Mouse (Mus musculus) c-Kit-positive CD71-positive TER-119-positive erythroid progenitor cells, embryonic 14.5 days (primary cell): ENCODE measurements around the gene Rpp25l.
"Not testable (repeated sequence)": the region's sequence is repeated elsewhere in the genome, so short reads cannot be mapped to it uniquely, and the experiment has no call there.

ENCODE experiments used
- DNase-seq: peaks from one replicate; pipeline ENCODE4 v3.0.0-alpha.2; 2013; ENCODE audit warnings: low spot score

Gene Rpp25l

DNA sequence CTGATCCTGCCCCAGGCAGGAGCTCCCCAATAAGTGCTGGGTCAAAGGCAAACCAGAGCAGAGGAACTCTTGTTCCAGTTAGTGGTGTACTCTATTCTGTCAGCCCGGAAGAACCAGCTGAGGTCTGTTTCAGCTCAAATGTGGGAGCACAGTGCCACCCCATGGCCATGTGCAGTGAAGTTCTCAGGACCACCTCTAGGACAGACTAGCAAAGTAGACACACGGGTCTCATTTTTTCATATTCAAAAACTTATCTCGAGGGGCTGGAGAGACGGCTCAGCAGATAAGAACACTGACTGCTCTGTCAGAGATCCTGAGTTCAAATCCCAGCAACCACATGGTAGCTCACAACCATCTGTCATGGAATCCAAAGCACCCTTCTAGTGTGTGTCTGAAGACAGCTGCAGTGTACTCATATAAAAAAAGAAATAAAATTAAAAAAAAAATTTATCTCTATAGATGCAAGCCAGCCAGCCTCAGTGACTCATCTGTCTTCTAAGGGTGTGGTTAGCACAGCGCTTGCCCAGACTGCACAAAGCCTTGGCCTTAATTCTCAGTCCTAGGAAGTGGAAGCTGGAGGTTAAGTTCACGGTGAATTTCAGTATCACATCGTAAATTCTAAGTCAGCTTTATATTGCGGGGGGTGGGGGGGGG lies 24.4 kb upstream of the Rpp25l start:
- DNase-seq: peak; percentile 54

DNA sequence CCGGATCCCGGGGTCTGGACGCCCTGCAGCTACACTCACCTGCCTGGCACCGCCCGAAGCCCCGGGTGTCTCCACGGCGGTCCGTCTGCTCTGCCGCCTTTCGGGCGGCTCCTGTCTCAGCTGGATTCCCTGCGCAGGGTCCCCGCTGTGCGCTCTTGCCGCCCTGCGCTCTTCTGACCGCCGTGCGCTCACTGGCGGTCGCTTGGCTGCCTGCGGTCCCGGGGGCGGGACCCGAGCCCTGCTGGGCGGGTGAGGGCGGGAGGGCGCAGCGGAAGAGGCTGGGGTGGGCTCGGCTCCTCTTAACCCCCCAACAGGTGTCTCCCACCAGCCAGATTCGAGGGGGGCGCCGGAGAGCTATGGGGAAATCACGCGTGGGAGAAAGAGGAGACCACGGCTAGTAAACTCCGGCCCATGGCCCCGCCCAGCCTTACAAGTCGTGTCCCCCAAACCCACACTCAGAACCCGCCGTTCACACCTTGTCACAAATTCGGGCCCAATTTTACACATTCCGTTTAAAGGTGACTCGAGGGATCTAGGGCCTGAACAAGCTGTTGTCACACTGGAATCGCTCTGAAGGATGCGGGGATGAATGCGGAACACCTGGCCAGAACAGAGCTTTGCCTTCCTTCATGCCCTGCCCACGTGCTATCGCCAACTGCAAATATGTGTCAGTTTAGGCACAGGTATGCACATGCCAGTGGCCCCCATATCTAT lies 17.9 kb upstream of the Rpp25l start, which contains the start of gene Arid3c:
TSS of gene Arid3c (minus strand) at position 91 of the 714 bp plus-strand sequence.
- no peak for DNase-seq

DNA sequence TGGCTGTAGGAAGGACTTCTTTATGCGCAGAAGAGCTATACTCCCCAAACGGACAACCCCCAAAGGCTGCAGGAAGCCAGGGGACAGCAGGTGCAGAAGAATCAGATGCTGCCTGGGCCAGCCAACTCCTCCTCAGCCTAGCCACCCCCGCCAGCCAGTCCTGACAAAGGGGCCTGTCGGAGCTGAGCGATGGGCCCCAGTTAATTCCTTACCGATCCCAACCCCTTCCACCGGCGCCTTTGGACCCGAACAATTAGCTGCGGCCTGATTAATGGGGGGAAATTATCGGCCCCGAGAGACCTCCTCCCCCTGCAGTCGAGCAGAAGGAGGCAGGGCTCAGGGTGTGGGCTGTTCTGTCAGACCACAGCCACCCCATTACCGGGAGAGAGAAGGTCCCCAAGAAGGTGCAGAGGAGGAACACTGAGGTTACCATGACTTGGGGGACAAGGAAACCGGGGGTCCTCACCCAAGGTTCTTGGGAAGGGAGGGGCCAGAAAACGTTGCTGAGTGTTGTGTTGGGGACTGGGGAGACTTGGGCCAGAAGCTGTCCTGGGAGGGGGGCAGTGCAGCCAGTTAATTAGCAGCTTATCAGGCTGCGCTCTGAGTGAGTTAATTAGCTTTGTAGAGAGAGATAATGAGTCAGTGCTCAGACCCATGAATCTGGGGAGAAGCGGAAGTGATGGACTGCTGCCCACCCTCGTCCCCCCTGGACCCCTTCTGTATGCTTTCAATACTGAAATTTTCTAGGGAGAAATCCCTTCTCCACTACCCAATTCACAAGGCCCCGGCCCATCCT lies 13.7 kb upstream of the Rpp25l start:
- no peak for DNase-seq

DNA sequence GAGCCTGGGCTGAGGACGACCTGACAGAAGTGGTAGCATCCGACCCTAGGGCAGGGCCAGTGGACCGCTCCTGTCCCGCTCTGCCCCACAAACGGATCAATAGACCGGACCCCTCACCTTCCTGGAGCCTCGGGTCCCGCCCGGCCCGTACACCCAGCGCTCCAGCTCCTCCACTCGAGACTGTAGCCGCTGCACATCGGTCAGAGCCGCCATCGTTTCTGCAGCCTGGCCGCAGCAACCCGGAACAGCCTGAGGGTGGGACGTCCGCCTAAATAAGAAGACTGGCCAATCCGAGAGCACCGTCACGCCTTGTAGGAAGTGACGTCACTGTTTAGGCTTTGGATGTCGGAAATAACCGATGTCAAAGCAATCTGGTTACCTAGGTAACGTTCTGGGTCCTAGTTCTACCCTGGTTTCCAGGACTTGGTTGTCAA lies 9.6 kb upstream of the Rpp25l start, which contains the start of gene Dctn3:
TSS of gene Dctn3 (minus strand) at position 253 of the 434 bp plus-strand sequence.
- DNase-seq: peak; percentile 91

DNA sequence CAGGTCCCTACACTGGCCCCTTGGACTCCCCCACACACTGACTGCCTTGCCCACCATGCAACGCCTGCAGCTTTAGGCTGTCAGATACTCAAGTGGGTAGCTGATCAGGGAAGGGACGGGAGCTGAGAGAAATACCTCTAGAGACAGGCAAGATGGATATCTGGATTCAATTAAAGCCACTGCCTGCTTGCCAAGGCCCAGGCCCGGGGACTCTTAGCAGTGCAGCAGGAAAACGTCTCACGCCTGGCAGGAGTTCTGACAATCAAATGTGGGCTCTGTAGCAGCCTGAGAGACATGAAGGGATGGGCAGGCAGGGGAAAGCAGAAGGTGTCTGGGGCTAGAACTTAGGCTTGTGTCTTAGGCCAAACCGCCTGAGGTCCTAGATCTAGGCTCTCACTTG lies 3.5 kb upstream of the Rpp25l start:
- no peak for DNase-seq

DNA sequence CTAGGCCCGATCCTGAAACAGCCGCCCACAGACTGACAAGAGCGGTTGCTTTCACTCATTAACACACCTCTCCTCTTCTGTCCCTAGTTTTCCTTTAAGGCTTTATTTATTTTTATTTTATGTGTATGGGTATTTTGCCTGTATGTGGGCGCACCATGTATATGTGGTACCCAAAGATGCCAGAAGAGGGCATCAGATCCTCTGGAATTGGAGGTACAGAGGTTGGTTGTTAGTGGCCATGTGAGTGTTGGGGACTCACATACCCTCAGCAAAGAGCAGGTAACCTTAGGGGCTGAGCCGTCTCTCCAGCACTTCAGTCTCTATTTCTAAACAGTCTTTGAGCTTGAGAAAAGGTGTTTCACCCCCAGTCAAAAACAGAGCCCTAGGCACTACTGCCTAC lies 2.3 kb upstream of the Rpp25l start:
- DNase-seq: no peak

DNA sequence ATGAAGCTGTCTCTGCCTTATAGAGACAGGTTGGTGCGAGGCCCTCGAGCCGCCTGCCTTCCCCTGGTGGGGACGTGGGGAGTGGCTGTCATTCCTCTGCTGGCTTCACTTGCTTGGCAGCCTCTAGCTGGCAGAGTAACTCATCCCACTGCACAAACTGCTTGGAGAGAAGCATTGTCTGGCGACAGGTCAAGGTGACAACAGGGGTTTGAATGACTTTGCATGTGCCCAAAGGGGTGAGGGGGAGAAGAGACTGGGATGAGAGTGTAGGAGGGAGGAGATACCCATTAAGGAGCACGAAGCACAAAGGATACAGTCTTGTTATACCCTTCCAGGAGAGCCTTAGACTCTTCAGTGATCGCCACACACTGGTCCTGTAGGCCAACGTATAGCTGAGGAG lies 1.7 kb upstream of the Rpp25l start:
- no peak for DNase-seq

DNA sequence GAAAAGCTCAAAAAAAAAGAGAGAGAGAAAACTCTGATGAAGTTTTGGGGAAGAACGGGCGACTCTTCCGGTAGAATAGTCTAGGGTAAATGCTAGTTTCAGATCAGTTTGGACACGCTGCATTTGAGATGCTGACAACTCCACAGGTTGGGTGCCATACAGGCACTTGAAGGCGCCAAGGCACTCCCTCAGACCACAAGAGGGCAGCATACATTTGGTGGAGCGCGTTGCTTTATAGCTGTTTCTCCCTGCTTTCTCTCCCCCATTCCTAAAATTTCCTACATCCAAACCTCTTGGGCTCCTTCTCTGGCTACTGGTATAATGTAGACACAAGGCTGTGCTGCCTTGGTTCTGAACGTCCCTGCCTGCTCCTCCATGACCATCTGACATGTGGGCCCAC lies 942 bp upstream of the Rpp25l start:
- DNase-seq: peak; percentile 66

DNA sequence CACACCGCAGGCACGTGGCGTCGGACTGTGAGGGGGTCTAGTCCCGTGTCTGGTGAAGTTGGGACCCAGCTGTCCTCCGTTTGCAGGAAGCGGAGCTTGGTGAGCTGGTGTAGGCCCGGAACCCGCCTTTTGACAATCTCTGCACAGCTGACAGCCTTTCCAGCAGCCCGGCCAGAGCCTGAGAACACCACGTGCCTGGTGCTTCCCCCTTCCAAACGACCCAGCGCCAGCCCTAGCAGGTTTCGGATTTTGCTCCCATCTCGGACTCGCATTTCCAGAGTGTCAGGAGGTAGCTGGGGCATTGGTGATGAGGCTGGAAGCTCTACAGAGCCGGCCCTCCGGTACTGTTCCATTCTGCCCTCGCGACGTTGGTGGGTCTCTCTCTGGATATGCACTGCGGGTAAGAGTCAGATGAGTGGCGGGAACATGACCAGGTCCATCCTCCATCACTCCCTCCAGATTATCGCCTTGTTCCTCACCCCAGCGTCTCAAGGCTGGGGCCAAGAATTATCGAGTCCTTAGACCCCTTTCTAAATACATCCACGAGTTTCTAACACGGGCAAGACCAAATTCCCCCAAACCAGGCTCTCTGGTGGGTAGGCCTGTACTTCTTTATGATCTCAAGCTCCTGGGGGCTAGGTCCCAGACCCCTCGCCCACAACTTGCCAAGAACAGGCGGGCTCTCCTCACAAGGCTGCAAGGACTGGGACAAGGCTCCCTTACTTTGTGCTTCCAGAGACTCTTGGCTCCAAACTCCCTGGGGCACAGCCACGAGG lies 725 bp downstream of the Rpp25l start:
- DNase-seq: no peak

DNA sequence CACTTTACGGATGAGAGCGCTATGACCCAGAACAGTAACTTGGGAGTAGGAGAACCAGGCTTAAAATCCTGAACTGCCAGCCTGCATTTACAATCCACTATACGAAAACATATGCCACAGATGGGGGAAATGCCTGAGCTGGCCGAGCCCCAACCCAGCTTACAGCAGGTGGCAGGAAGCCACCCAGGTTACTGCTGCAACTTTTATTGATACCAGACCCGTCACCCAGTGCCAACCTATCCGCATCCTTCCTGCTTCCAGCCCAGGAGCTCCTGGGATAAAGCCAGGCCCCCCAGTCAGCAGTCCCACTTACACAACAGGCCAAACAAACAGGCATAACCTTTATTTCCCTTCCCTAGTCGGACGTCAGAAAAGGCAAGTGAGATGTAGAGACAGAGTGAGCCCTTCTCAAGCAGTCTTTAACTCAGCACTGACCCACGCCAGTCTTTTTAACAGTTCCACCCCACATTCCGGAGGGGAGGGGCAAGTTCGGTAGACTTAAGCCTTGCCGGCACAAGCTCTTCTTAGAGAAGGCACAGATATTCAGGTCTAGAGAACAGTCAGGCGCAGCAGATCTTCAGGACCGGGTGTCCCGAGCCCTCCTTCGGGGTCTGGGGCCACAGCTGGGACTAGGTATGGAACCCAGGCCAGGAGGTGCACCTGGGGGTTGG lies 1.5 kb downstream of the Rpp25l start:
- no peak for DNase-seq

DNA sequence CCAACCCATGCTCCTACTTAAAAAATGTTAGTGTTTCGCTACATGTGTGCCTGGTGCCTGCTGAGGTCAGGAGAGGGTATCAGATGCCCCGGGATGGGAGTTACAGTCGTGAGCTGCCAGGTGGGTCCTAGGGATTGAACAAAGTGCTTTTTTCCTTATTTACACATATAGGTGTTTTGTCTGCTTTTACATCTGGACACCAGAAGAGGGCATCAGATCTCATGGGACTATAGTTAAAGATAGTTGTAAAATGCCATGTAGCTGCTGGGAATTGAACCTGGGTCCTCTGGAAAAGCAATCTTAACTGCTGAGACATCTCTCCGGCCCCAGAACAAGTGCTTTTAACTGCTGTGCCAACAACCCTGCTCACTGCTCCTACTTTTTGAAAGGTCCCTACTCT lies 3.1 kb downstream of the Rpp25l start:
- DNase-seq: no peak

DNA sequence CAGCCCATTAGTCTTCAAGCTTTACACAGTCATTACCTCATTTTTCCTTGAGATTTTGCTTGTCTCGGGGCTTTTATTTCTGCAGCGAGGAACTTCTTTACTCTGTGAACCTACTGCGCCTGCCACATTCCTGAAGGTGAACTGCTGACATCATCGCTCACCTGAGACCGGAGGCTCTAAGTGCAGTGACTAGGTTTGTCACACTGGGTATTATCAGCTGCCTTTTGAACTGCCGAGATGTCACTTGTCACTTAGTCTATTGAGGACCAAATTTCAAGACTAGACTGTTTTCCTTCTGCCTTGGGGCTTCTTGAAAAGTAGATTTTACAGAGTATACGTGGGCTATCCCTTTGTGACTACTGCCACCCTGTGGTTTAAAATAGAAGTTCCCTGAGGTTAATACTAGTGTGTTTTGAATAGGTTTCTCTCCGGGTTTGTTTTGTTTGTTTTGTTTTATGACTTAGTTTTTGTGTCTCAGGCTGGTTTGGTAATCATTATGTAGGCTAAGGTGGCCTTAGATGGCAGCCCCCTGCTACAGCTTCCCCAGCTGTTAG lies 5.1 kb downstream of the Rpp25l start:
- peak; percentile 49 for DNase-seq

DNA sequence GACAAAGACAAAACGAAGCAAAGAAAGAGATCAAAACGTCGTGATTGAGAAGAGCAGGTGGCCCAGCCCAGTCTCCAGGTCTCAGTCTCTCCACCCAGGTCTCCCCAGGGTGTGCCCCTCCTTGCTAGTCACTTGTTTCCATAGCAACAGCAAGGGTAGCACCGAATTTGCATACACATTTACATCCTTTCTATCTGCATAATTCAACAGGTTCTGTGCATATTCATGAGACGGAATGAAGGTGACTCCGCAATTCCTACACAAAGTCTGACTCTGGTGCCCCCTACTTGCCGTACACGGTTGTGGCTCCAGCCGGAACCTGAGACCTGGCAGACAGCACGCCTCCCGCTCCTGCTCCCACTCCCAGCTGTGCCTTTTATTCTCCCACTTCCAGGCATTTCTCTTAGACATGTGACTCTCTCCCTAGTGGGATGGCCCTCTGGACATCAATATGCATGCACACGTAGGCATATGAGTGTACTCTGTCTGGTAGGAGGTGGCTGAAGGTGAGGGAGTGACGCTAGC lies 6.3 kb downstream of the Rpp25l start:
- peak; percentile 42 for DNase-seq

DNA sequence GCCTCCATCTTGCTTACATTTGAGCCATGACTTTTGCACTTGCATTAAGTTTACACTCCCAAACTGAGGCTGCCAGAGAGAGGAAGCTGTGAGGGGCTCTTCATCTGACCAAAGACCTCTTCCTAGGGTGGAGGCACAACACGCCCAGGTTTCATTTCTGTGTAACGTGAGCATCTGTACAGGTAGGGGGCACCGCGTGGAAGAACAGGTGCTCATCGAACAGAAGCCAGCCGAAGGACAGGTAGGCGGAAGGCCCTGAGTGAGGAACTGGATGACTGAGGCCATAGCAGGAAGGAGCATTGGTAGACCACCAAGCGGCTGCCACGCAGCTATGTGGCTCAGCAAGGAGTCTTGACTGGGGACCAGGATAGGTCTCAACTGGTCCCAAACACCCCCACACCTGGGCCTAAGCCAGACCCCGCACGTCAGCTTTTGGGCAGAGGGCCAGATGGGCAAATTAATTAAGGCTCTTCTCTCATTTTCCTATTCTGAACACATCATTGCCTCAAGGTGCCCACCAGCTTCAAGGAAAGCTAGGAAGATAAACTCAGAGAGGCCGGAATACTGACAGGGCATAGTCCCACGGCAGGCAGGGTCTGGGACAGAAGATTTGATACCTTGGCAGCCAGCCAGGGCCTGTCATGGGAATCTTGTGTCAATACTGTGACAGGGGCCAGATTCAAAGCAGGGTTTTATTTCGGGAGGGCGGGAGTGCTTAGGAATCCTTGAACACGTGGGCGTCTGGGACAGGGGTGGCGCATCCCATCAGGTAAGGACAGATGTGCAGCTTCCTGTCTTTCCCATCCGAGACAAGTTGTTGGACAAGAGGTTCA lies 7.2 kb downstream of the Rpp25l start:
- DNase-seq: no peak

DNA sequence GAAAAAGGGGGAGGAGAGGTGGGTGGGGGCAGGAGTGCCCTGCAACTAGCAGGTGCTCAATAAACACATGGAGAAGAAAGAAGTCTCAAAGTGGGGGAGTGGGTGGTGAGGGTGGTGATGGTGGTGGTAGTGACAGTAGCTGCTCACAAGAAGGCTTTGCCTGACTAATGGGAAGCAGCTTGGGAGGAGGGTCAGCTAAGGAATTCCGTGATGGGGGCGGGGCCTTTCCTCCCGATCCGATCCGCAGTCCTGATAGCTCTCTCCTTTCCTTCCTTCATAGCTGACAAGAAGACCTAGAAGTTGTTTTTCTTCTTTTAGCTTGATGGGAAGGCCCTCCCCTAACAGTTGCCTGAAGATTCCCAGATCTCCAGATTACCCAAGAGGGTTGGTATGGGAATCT lies 8.7 kb downstream of the Rpp25l start:
- no peak for DNase-seq

DNA sequence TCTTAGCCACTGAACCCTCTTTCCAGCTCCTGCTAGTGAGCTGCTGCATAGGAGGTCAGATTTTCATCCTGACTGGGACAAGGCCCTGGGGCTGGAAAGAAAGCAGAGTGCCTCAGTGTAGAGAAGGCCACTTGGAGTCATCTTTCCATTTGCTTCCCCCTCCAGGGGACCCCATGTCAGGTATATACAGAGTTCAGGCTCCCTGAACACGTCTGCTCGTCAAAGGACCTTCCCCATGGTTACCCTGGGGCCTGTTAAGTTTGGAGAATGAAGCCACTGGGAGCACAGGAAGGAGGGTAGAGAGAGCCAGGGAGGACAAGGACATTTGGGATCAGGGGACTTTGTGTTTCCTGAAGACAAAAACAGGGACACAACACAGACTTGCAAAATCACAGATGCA lies 11.1 kb downstream of the Rpp25l start:
- DNase-seq: not testable (repeated sequence)

DNA sequence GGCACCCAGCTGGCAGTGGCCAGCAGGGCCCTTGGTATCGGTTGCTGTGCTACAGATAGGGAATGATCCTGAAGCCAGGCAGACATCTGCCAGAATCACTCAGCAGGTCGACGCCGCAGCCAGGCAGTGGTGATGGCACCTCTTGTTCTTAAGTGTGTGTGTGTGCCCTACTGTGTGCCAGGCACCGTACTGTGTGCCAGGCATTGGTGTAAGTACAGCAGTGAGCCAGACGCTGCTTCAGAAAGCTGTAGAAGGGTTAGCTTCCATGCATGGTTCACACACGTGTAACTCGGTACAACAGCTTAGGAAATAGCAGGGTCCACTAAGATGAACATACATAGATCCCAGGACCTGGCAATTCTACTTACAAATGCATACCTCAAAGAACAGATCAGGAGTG lies 13.1 kb downstream of the Rpp25l start:
- not testable (repeated sequence) for DNase-seq

DNA sequence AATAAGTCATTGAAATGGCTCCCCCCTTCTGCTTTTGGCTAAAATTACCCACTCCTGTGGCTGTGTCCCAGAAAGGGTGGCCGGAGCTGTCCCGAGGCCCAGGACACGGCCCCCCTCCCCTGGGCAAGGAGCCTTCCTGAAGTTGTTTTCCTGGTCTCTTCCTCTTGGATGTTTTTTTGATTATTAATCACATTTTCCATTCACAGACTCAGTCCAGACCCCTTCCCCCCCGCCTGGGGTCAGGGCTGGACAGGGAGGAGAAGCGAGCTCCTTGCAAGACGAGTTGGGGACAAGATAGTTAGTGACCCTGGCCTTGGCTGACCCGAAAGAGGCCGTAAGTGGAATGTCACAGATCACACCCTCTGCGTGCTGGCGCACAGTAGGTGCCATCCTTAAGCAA lies 13.6 kb downstream of the Rpp25l start, which contains the start of gene Il11ra1:
TSS of gene Il11ra1 (plus strand) at position 207 of the 400 bp plus-strand sequence.
- DNase-seq: not testable (repeated sequence)

DNA sequence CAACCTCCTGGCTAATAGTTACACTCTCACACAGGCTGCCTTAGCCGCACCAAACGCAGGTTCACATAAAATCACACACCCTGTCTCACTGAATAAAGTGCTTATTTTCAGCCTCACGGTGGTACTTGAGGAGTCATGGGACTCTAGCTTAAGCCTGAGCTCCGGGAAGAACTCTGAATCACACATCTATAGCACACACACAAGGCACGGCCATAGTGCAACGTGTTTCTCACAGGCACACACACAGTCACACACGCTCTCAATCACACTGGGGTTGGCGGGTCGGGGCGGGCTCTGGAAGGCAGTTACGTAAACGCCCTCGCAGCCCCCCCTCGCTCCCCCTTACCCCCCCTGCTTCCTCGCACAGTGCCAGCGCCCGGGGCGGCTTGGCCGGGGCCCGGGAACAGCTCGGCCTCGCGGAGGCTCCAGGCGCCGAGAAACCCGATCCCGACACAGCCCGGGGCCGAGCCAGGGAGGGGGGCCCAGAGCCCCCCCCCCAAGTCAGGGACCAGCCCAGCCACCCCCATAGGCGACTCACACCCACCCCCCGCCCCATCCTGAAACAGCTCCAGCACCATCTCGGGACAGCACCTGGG lies 14.8 kb downstream of the Rpp25l start:
- DNase-seq: not testable (repeated sequence)
